Mouse (Mus musculus): ENCODE data around the gene Spag16. TPM values are rescaled to one million over a fixed set of nuclear protein-coding genes. Genes with fewer than 3 reads are reported as not detected.
"Not testable (repeated sequence)": the region's sequence is repeated elsewhere in the genome, so short reads cannot be mapped to it uniquely, and the experiment has no call there.

Gene Spag16
- polyA plus RNA-seq, 1 experiment from 2014 or later, result 0.66 TPM

- no peaks in the 10 kb centered on the region for H3K4me1 ChIP-seq (replicated peaks)
- H3K27ac ChIP-seq (ENCODE audit: poor library complexity, severe bottlenecking), result no peak overlapping the region
- no peak overlapping the region for H3K4me3 ChIP-seq
- no peaks in the 10 kb centered on the region for H3K9me3 ChIP-seq (replicated peaks)
- H3K36me3 ChIP-seq, result no peaks in the 10 kb centered on the region
- no peak overlapping the region for H3K4me2 ChIP-seq
- H3K27me3 ChIP-seq (replicated peaks), result no peaks in the 10 kb centered on the region
- no peak for ATAC-seq (ENCODE audit: insufficient number of reproducible peaks, low FRiP score)
- no peak overlapping the region for H3K9ac ChIP-seq
- WGBS, result 85% methylated on average over 2 of the region's 2 CpGs
Measured at GRCm38 (mm10) chr1:69831002-69831401, 4.2 kb downstream of the Spag16 start.

DNA sequence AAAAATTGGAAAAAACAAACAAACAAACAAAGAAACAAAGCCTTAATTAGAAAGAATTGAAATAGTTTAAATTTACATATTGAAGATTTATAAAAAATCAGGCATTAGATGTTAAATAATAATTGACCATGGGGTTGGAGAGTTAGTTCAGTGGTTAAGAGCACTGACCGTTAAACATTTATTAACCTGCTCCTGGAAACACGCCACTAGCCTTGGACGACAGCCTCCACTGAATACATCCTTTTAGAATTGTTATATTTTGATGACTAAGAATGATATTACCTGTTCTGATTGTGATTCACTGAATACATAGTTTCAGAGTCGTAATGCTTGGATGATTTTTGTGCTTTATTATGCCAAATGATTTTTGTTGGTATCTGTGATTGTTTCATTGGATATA is 6.7 kb downstream of the Spag16 start:
- not testable (repeated sequence) for H3K4me2 ChIP-seq; H3K9ac ChIP-seq; H3K4me3 ChIP-seq; H3K27ac ChIP-seq (ENCODE audit: poor library complexity, severe bottlenecking); H3K27me3 ChIP-seq (replicated peaks); ATAC-seq (ENCODE audit: insufficient number of reproducible peaks, low FRiP score); H3K36me3 ChIP-seq; H3K4me1 ChIP-seq (replicated peaks); H3K9me3 ChIP-seq (replicated peaks)
- 79% methylated on average over 4 of the region's 4 CpGs for WGBS

DNA sequence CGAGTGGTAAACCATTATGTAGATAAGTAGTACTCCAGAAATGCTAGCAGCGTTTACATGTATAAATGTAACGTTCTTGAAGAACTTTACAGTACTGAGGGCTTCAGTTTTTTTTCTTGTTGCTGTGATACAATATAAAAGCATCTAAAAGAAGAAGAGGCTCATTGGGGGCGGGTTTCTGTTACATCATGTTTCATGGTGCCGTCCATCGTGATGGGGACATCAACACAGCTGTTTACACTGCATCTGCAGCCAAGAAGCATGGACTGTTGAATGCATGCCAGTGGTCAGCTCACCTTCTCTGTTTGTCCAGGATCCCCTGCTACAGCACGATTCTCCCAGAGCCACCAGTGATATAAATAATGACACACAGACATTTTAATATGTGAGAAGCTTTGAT is 26.7 kb downstream of the Spag16 start:
- no peak overlapping the region for H3K4me2 ChIP-seq
- H3K27me3 ChIP-seq (replicated peaks), result no peaks in the 10 kb centered on the region
- no peaks in the 10 kb centered on the region for H3K36me3 ChIP-seq
- no peak overlapping the region for H3K4me3 ChIP-seq
- WGBS, result 70% methylated on average over 7 of the region's 7 CpGs
- no peak overlapping the region for H3K27ac ChIP-seq (ENCODE audit: poor library complexity, severe bottlenecking)
- H3K9me3 ChIP-seq (replicated peaks), result no peaks in the 10 kb centered on the region
- H3K9ac ChIP-seq, result no peak overlapping the region
- no peaks in the 10 kb centered on the region for H3K4me1 ChIP-seq (replicated peaks)
- ATAC-seq (ENCODE audit: insufficient number of reproducible peaks, low FRiP score), result no peak

DNA sequence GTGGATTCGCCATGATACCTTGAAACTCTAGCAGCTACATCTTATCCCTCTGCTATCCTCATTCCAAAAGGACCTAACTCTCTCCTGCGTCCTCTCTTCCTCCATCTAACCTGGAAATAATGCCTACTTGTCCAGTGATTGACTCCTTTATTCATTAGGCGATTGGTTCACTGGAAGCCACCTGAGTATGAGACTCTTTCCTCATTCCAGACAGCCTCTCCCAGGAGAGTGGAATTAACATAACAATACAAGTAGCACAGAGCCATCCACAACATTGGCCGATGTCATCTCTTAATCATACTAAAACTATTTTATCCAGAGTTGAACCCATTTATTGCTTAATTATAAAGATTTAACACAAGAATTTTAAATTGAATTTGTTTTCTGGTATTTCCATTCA is 41.0 kb downstream of the Spag16 start:
- WGBS, result 83% methylated on average over 4 of the region's 4 CpGs
- Histone ChIP-seq H3K4me2 (no peak overlapping the region), H3K4me1 (replicated peaks) (no peaks in the 10 kb centered on the region), H3K36me3 (no peaks in the 10 kb centered on the region), H3K9ac (no peak overlapping the region), H3K27ac (ENCODE audit: poor library complexity, severe bottlenecking) (no peak overlapping the region), H3K27me3 (replicated peaks) (no peaks in the 10 kb centered on the region), H3K4me3 (no peak overlapping the region), H3K9me3 (replicated peaks) (no peaks in the 10 kb centered on the region)
- no peak for ATAC-seq (ENCODE audit: insufficient number of reproducible peaks, low FRiP score)

DNA sequence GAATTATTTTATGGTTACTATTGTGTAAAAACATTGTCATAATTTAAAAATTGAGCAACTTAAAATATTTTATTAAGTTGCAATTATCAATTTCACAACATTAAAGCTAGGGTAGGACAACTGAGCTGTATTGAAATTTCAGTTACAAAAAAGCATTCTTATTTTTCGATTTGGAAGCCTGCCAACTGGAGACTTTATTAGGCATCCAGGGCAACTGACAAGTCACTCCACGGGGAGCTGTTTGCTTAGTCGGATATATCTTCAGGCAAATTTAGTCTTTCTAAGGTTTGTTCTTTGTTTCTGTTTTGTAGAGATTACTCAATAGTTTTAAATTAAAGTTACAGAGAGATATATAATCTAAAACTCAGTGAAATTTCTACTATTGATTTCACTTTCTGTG is 129.8 kb downstream of the Spag16 start:
- no peak for ATAC-seq (ENCODE audit: insufficient number of reproducible peaks, low FRiP score)
- Histone ChIP-seq H3K4me1 (replicated peaks) (no peaks in the 10 kb centered on the region), H3K9ac (no peak overlapping the region), H3K4me2 (no peak overlapping the region), H3K36me3 (no peaks in the 10 kb centered on the region), H3K27ac (ENCODE audit: poor library complexity, severe bottlenecking) (no peak overlapping the region), H3K9me3 (replicated peaks) (no peaks in the 10 kb centered on the region), H3K4me3 (no peak overlapping the region), H3K27me3 (replicated peaks) (no peaks in the 10 kb centered on the region)
- WGBS, result 58% methylated on average over 3 of the region's 3 CpGs

- Histone ChIP-seq H3K27ac (ENCODE audit: poor library complexity, severe bottlenecking) (no peak overlapping the region), H3K4me1 (replicated peaks) (no peaks in the 10 kb centered on the region), H3K9me3 (replicated peaks) (no peaks in the 10 kb centered on the region), H3K36me3 (no peaks in the 10 kb centered on the region), H3K27me3 (replicated peaks) (no peaks in the 10 kb centered on the region), H3K9ac (no peak overlapping the region), H3K4me3 (no peak overlapping the region), H3K4me2 (no peak overlapping the region)
- no peak for ATAC-seq (ENCODE audit: insufficient number of reproducible peaks, low FRiP score)
Measured at GRCm38 (mm10) chr1:69996874-69997273, 170.1 kb downstream of the Spag16 start.

GRCm38 (mm10) chr1:70012991-70013390 is 186.2 kb downstream of the Spag16 start:
- Histone ChIP-seq H3K4me1 (replicated peaks) (no peaks in the 10 kb centered on the region), H3K27ac (ENCODE audit: poor library complexity, severe bottlenecking) (no peak overlapping the region), H3K4me2 (no peak overlapping the region), H3K27me3 (replicated peaks) (no peaks in the 10 kb centered on the region), H3K4me3 (no peak overlapping the region), H3K36me3 (no peaks in the 10 kb centered on the region), H3K9ac (no peak overlapping the region), H3K9me3 (replicated peaks) (no peaks in the 10 kb centered on the region)
- 76% methylated on average over 3 of the region's 3 CpGs for WGBS
- ATAC-seq (ENCODE audit: insufficient number of reproducible peaks, low FRiP score), result no peak

DNA sequence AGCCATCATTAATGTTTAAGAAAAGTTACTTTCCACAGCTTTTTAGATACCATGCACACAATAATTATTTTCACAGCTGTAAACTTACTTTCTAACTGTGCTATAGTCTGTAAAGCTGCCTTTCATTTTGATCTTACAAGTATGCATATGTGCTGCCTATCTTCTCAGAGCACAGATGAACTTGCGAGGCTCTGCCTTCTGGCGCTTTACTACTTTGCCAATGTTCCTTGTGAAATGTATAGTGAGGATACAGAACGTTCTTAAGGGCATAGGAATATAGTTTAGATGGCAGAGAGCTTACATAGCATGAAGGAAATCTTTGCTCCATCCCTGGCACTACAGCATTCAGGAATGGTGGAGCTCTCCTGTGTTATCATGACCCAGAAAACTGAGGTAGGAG is 210.6 kb downstream of the Spag16 start:
- no peaks in the 10 kb centered on the region for H3K9me3 ChIP-seq (replicated peaks)
- H3K4me2 ChIP-seq, result no peak overlapping the region
- no peak overlapping the region for H3K4me3 ChIP-seq
- no peaks in the 10 kb centered on the region for H3K36me3 ChIP-seq
- ATAC-seq (ENCODE audit: insufficient number of reproducible peaks, low FRiP score), result no peak
- no peak overlapping the region for H3K27ac ChIP-seq (ENCODE audit: poor library complexity, severe bottlenecking)
- no peak overlapping the region for H3K9ac ChIP-seq
- H3K27me3 ChIP-seq (replicated peaks), result no peaks in the 10 kb centered on the region
- H3K4me1 ChIP-seq (replicated peaks), result no peaks in the 10 kb centered on the region
- WGBS, result 79% methylated on average over 3 of the region's 3 CpGs

DNA sequence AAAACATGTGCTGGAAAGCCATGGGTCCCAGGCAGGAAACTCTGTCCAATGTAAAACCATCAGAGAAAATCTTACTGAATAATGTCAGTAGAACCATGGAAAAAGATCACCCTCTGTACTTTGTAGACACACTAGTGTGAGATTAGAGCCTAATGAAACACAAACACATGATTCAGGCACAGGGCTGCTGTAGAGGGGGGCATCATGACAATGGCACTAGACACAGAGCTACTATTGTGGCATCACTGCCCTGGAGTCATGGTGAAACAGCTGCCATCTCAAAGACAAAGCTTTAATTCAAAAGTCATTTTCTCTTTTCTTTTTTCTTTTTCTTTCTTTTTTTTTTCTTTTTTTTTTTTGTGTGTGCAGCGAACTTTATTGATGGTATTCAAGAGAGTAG is 240.6 kb downstream of the Spag16 start:
- 38% methylated on average over 1 of the region's 1 CpGs for whole genome bisulfite sequencing
- H3K4me2 ChIP-seq, result no peak overlapping the region
- no peaks in the 10 kb centered on the region for H3K9me3 ChIP-seq (replicated peaks)
- H3K4me3 ChIP-seq, result no peak overlapping the region
- H3K9ac ChIP-seq, result no peak overlapping the region
- no peaks in the 10 kb centered on the region for H3K27me3 ChIP-seq (replicated peaks)
- H3K27ac ChIP-seq (ENCODE audit: poor library complexity, severe bottlenecking), result no peak overlapping the region
- no peaks in the 10 kb centered on the region for H3K36me3 ChIP-seq
- no peaks in the 10 kb centered on the region for H3K4me1 ChIP-seq (replicated peaks)
- ATAC-seq (ENCODE audit: insufficient number of reproducible peaks, low FRiP score), result no peak

DNA sequence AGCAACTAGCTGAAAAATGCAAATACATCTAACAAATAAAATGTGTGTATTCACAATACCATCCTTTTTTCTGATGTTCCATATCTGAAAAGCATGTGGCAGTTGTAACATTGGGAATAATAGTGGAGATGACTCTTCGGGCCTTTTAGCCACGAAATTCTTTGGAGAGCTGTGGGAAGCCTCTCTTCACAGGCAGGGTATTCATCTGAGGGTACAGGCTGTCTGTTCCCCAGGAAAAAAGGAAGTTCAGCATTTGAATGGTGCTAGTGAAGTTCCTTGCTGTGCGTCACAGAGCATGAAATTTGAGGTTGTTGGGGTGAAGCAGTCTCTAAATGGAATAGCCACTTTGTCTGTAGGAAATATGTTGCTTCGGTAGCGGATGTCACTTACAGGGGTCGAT is 246.7 kb downstream of the Spag16 start:
- no peaks in the 10 kb centered on the region for H3K4me1 ChIP-seq (replicated peaks)
- H3K4me2 ChIP-seq, result no peak overlapping the region
- no peaks in the 10 kb centered on the region for H3K9me3 ChIP-seq (replicated peaks)
- WGBS, result 70% methylated on average over 6 of the region's 6 CpGs
- H3K9ac ChIP-seq, result no peak overlapping the region
- H3K36me3 ChIP-seq, result no peaks in the 10 kb centered on the region
- H3K27me3 ChIP-seq (replicated peaks), result no peaks in the 10 kb centered on the region
- no peak for ATAC-seq (ENCODE audit: insufficient number of reproducible peaks, low FRiP score)
- no peak overlapping the region for H3K4me3 ChIP-seq
- no peak overlapping the region for H3K27ac ChIP-seq (ENCODE audit: poor library complexity, severe bottlenecking)

- no peaks in the 10 kb centered on the region for H3K9me3 ChIP-seq (replicated peaks)
- no peaks in the 10 kb centered on the region for H3K4me1 ChIP-seq (replicated peaks)
- H3K9ac ChIP-seq, result no peak overlapping the region
- no peak overlapping the region for H3K4me2 ChIP-seq
- H3K36me3 ChIP-seq, result no peaks in the 10 kb centered on the region
- WGBS, result 60% methylated on average over 6 of the region's 6 CpGs
- no peak for ATAC-seq (ENCODE audit: insufficient number of reproducible peaks, low FRiP score)
- H3K4me3 ChIP-seq, result no peak overlapping the region
- H3K27me3 ChIP-seq (replicated peaks), result no peaks in the 10 kb centered on the region
- H3K27ac ChIP-seq (ENCODE audit: poor library complexity, severe bottlenecking), result no peak overlapping the region
Measured at GRCm38 (mm10) chr1:70078806-70079205, 252.0 kb downstream of the Spag16 start.

GRCm38 (mm10) chr1:70082208-70082878 is 255.6 kb downstream of the Spag16 start:
- no peak overlapping the region for H3K4me3 ChIP-seq
- no peak for ATAC-seq (ENCODE audit: insufficient number of reproducible peaks, low FRiP score)
- H3K4me1 ChIP-seq (replicated peaks), result no peaks in the 10 kb centered on the region
- no peak overlapping the region for H3K27ac ChIP-seq (ENCODE audit: poor library complexity, severe bottlenecking)
- H3K27me3 ChIP-seq (replicated peaks), result no peaks in the 10 kb centered on the region
- 72% methylated on average over 7 of the region's 7 CpGs for WGBS
- no peaks in the 10 kb centered on the region for H3K9me3 ChIP-seq (replicated peaks)
- no peak overlapping the region for H3K9ac ChIP-seq
- no peaks in the 10 kb centered on the region for H3K36me3 ChIP-seq
- H3K4me2 ChIP-seq, result no peak overlapping the region

Measured in heart, embryonic 12.5 days (tissue).